Mouse (Mus musculus) kidney, adult 18-20 months (tissue): Measurements from ENCODE around the gene Gm10401.
A peak's percentile ranks its signal among the peaks of the same experiment; 100 is the strongest.

Experiments used
- DNase-seq: peaks from one replicate; pipeline ENCODE4 v3.0.0; 2021

Gm10401 gene

GRCm38 (mm10) chr5:115098195-115098594 lies at the start of gene Gm10401:
Gm10401 (minus strand) TSS chr5:115098295.
- DNase-seq = no peak

GRCm38 (mm10) chr5:115147388-115147787 lies 49.3 kb upstream of the Gm10401 start:
- DNase-seq = no peak

GRCm38 (mm10) chr5:115146747-115147130 lies 48.6 kb upstream of the Gm10401 start:
- DNase-seq = no peak

GRCm38 (mm10) chr5:115145976-115146746 lies 48.1 kb upstream of the Gm10401 start:
- DNase-seq = no peak

GRCm38 (mm10) chr5:115145253-115145968 lies 47.3 kb upstream of the Gm10401 start:
- no peak for DNase-seq

- no peak for DNase-seq
These were observed 46.4 kb upstream of the Gm10401 start for GRCm38 (mm10) chr5:115144471-115144870.

GRCm38 (mm10) chr5:115143552-115143951 lies 45.5 kb upstream of the Gm10401 start:
- DNase-seq = no peak

- no peak for DNase-seq
These were observed 44.1 kb upstream of the Gm10401 start for GRCm38 (mm10) chr5:115142166-115142697.

GRCm38 (mm10) chr5:115140726-115141125 lies 42.6 kb upstream of the Gm10401 start:
- DNase-seq = no peak

GRCm38 (mm10) chr5:115139124-115139523 lies 41.0 kb upstream of the Gm10401 start:
- DNase-seq = no peak

- peak; percentile 94 for DNase-seq
These were observed 36.4 kb upstream of the Gm10401 start, which contains the start of gene Unc119b for GRCm38 (mm10) chr5:115134234-115135165. Unc119b (minus strand) TSS chr5:115134975.

GRCm38 (mm10) chr5:115133358-115134066 lies 35.4 kb upstream of the Gm10401 start:
- DNase-seq = peak; percentile 38

- DNase-seq = no peak
These were observed 34.4 kb upstream of the Gm10401 start for GRCm38 (mm10) chr5:115132465-115132864.

GRCm38 (mm10) chr5:115129328-115129727 lies 31.2 kb upstream of the Gm10401 start:
- DNase-seq = no peak

- peak; percentile 81 for DNase-seq
These were observed 29.5 kb upstream of the Gm10401 start for GRCm38 (mm10) chr5:115127421-115128179.

- no peak for DNase-seq
These were observed 28.6 kb upstream of the Gm10401 start for GRCm38 (mm10) chr5:115126578-115127312.

- DNase-seq = peak; percentile 89
These were observed 27.2 kb upstream of the Gm10401 start for GRCm38 (mm10) chr5:115125211-115125871.

- DNase-seq = no peak
These were observed 26.6 kb upstream of the Gm10401 start for GRCm38 (mm10) chr5:115124690-115125089.

GRCm38 (mm10) chr5:115120978-115121377 lies 22.9 kb upstream of the Gm10401 start:
- no peak for DNase-seq
